13 mouse cellular contexts compared by ENCODE assay signal in genomic region chr17:71811070-71811469, GRCm38 (mm10). TPM values are rescaled to one million over a fixed set of nuclear protein-coding genes. Genes with fewer than 3 reads are reported as not detected.
DNase-seq lines count a peak whose midpoint lies in the region; ATAC-seq lines count a peak whose summit lies in the region.
"Had no signal": no experiment of that assay in that cellular context is flagged by ENCODE, and none has a peak within 500 bp of the region (broad histone marks: within the 10 kb centered on the region; RNA-seq: fewer than 3 reads in every experiment).

No protein-coding gene starts in this region.

- no peak for DNase-seq in embryonic facial prominence, embryonic 10.5 days (ENCODE audit: low spot score)
- no peak for DNase-seq in lung, postnatal 25 days (ENCODE audit: low spot score)
- DNase-seq in kidney, postnatal 36 days = peak; percentile 17 to 46
- DNase-seq in left cerebral cortex, adult 18-20 months (ENCODE audit: low spot score in 2 of 2) = no peak
- DNase-seq in urinary bladder, postnatal 14 days (ENCODE audit: low spot score) = no peak

- no peak overlapping the region for H3K4me3 ChIP-seq in embryonic facial prominence, embryonic 12.5 days
- no peak overlapping the region for H3K4me3 ChIP-seq in embryonic facial prominence, embryonic 10.5 days
- no peak overlapping the region for H3K4me3 ChIP-seq in lung, embryonic 16.5 days (ENCODE audit: low read length)
- H3K4me3 ChIP-seq in heart, embryonic 12.5 days = no peak overlapping the region
- H3K4me3 ChIP-seq: embryonic facial prominence, embryonic 13.5 days; heart, adult 2 months had no signal

- 0 out of 2 replicates have a peak, but pooled peaks have one; percentile 28 for ATAC-seq in embryonic facial prominence, embryonic 12.5 days (ENCODE audit: insufficient number of reproducible peaks, insufficient read depth, low FRiP score, low TSS enrichment)
- ATAC-seq in lung, embryonic 16.5 days (ENCODE audit: low read depth) = peak; percentile 31; the same call in 1 of the 2 replicates
- ATAC-seq in heart, embryonic 12.5 days (ENCODE audit: insufficient number of reproducible peaks, low FRiP score) = peak; percentile 90
- ATAC-seq: activated CD4-positive, CD25-positive, alpha-beta regulatory T cell, adult 4 months; midbrain, embryonic 16.5 days had no signal

- H3K36me3 ChIP-seq in embryonic facial prominence, embryonic 12.5 days = peaks cover 5% of the 10 kb centered on the region; the same call in 1 of the 2 replicates
- peaks cover 20% of the 10 kb centered on the region for H3K36me3 ChIP-seq in embryonic facial prominence, embryonic 10.5 days (replicated peaks)
- H3K36me3 ChIP-seq in lung, embryonic 16.5 days (ENCODE audit: control insufficient read depth, insufficient read depth, low read length) = no peaks in the 10 kb centered on the region
- H3K36me3 ChIP-seq in heart, embryonic 12.5 days = peaks cover 29% of the 10 kb centered on the region

- H3K9ac ChIP-seq in embryonic facial prominence, embryonic 12.5 days = no peak overlapping the region
- H3K9ac ChIP-seq in lung, embryonic 16.5 days (ENCODE audit: low read length) = no peak overlapping the region
- no peak overlapping the region for H3K9ac ChIP-seq in heart, embryonic 12.5 days
- H3K9ac ChIP-seq: embryonic facial prominence, embryonic 13.5 days had no signal

- H3K27ac ChIP-seq in embryonic facial prominence, embryonic 12.5 days = no peak overlapping the region
- no peak overlapping the region for H3K27ac ChIP-seq in embryonic facial prominence, embryonic 10.5 days (replicated peaks)
- H3K27ac ChIP-seq in lung, embryonic 16.5 days (ENCODE audit: low read length) = no peak overlapping the region
- H3K27ac ChIP-seq in heart, embryonic 12.5 days (ENCODE audit: poor library complexity, severe bottlenecking) = peak overlapping the region; percentile 91
- H3K27ac ChIP-seq: embryonic facial prominence, embryonic 13.5 days had no signal

- H3K4me2 ChIP-seq in embryonic facial prominence, embryonic 12.5 days (replicated peaks) = no peak overlapping the region
- H3K4me2 ChIP-seq in lung, embryonic 16.5 days (ENCODE audit: low read depth, low read length) = no peak overlapping the region
- H3K4me2 ChIP-seq in heart, embryonic 12.5 days = peak overlapping the region; percentile 24
- H3K4me2 ChIP-seq: embryonic facial prominence, embryonic 13.5 days had no signal

- H3K27me3 ChIP-seq in embryonic facial prominence, embryonic 12.5 days = no peaks in the 10 kb centered on the region
- H3K27me3 ChIP-seq in embryonic facial prominence, embryonic 10.5 days (replicated peaks; ENCODE audit: low read depth, poor library complexity, severe bottlenecking) = no peaks in the 10 kb centered on the region
- no peaks in the 10 kb centered on the region for H3K27me3 ChIP-seq in lung, embryonic 16.5 days (ENCODE audit: control insufficient read depth, insufficient read depth, low read depth, low read length)
- H3K27me3 ChIP-seq in heart, embryonic 12.5 days (replicated peaks) = no peaks in the 10 kb centered on the region
- H3K27me3 ChIP-seq: embryonic facial prominence, embryonic 13.5 days had no signal

- no peaks in the 10 kb centered on the region for H3K4me1 ChIP-seq in embryonic facial prominence, embryonic 12.5 days
- no peaks in the 10 kb centered on the region for H3K4me1 ChIP-seq in embryonic facial prominence, embryonic 10.5 days
- H3K4me1 ChIP-seq in lung, embryonic 16.5 days (replicated peaks; ENCODE audit: control insufficient read depth, insufficient read depth, low read length) = no peaks in the 10 kb centered on the region
- peaks cover 29% of the 10 kb centered on the region for H3K4me1 ChIP-seq in heart, embryonic 12.5 days (replicated peaks)
- H3K4me1 ChIP-seq: embryonic facial prominence, embryonic 13.5 days had no signal

- H3K9me3 ChIP-seq in embryonic facial prominence, embryonic 12.5 days = no peaks in the 10 kb centered on the region
- no peaks in the 10 kb centered on the region for H3K9me3 ChIP-seq in embryonic facial prominence, embryonic 10.5 days
- no peaks in the 10 kb centered on the region for H3K9me3 ChIP-seq in lung, embryonic 16.5 days (ENCODE audit: control insufficient read depth, low read length)
- no peaks in the 10 kb centered on the region for H3K9me3 ChIP-seq in heart, embryonic 12.5 days (replicated peaks)
- H3K9me3 ChIP-seq: embryonic facial prominence, embryonic 13.5 days had no signal

- WGBS in embryonic facial prominence, embryonic 12.5 days = 49% methylated on average over 8 of the region's 8 CpGs
- WGBS in embryonic facial prominence, embryonic 10.5 days = 78% methylated on average over 8 of the region's 8 CpGs
- WGBS in lung, embryonic 16.5 days = 21% methylated on average over 8 of the region's 8 CpGs
- 8% methylated on average over 8 of the region's 8 CpGs for WGBS in heart, embryonic 12.5 days

RNA-seq across cellular contexts. Expression of gene Clip4, which starts 42.8 kb away (rescaled TPM):
- polyA plus RNA-seq in embryonic facial prominence, embryonic 12.5 days (2016; fragmentation: Nextera tagmentation; extraction: Ambion mirVana) = 8.2 and 8.8 TPM in 2 replicates
- 3.5 and 3.8 TPM in 2 replicates for polyA plus RNA-seq in embryonic facial prominence, embryonic 10.5 days (2016; fragmentation: Nextera tagmentation; extraction: Ambion mirVana)
- 6.0 and 6.9 TPM in 2 replicates for polyA plus RNA-seq in lung, embryonic 16.5 days (2015; fragmentation: Nextera tagmentation; extraction: Ambion mirVana)
- polyA plus RNA-seq in heart, embryonic 12.5 days (2016; fragmentation: Nextera tagmentation; extraction: Ambion mirVana) = 38.2 and 45.2 TPM in 2 replicates
- total RNA-seq in left cerebral cortex, adult 18-20 months (2021) = 10 to 100 TPM; 72.8 to 82.4 TPM
- polyA plus RNA-seq: activated CD4-positive, CD25-positive, alpha-beta regulatory T cell, adult 4 months had no signal

RNA-seq across cellular contexts. Expression of gene Pcare, which starts 58.4 kb away (rescaled TPM):
- polyA plus RNA-seq in embryonic facial prominence, embryonic 12.5 days (2016; fragmentation: Nextera tagmentation; extraction: Ambion mirVana) = not detected in 2 replicates
- not detected in 2 replicates for polyA plus RNA-seq in embryonic facial prominence, embryonic 10.5 days (2016; fragmentation: Nextera tagmentation; extraction: Ambion mirVana)
- not detected in 2 replicates for polyA plus RNA-seq in lung, embryonic 16.5 days (2015; fragmentation: Nextera tagmentation; extraction: Ambion mirVana)
- polyA plus RNA-seq in heart, embryonic 12.5 days (2016; fragmentation: Nextera tagmentation; extraction: Ambion mirVana) = not detected in 2 replicates
- under 1 TPM; 0.44 to 0.45 TPM for total RNA-seq in left cerebral cortex, adult 18-20 months (2021)
- polyA plus RNA-seq: activated CD4-positive, CD25-positive, alpha-beta regulatory T cell, adult 4 months; embryonic facial prominence, embryonic 13.5 days; midbrain, embryonic 16.5 days; spleen, adult 2 months had no signal

Comparison
In these comparisons a context has a peak if more than half of its experiments do, and no peak if none do; other contexts are left out.
1. ATAC-seq: peak in every context shown above with its lines; median percentile 90 in heart, embryonic 12.5 days; 31 in lung, embryonic 16.5 days; 28 in embryonic facial prominence, embryonic 12.5 days.
2. DNase-seq: peak in kidney, postnatal 36 days (2 of 2); none in embryonic facial prominence, embryonic 10.5 days (single experiment), lung, postnatal 25 days (single experiment), left cerebral cortex, adult 18-20 months (0 of 2) and urinary bladder, postnatal 14 days (single experiment).